8 mouse cellular contexts compared by ENCODE assay signal in the genomic region with DNA sequence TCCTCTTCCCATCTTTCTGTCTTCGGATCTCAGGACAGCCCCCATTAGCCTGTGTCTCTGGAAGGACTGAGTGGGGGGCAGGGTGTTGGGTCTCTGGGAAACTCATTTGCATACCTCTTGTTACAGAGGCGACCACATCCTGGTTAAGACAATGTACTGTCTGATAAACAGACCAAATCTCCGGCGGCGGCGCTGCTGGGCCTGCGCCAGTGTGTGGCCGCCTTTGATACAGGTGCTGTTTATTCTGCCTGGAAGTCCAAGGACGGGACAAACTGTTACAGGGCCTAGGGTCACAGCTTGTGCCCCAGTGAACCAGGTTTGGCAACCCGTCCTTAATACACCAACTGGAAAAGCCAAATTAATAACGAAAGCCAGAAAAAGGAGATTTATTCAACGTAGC. TPM values are rescaled to one million over a fixed set of nuclear protein-coding genes. Genes with fewer than 3 reads are reported as not detected.
DNase-seq lines count a peak whose midpoint lies in the region; ATAC-seq lines count a peak whose summit lies in the region.

No protein-coding gene starts in this region.

- H3K4me1 ChIP-seq in embryonic facial prominence, embryonic 14.5 days (ENCODE audit: control insufficient read depth, insufficient read depth, low read length): no peaks in the 10 kb centered on the region; the same call in 1 of the 2 replicates
- peaks cover 93% of the 10 kb centered on the region for H3K4me1 ChIP-seq in megakaryocyte, embryonic 14.5 days
- H3K4me1 ChIP-seq in stomach, embryonic 15.5 days: peaks cover 17% of the 10 kb centered on the region

- no peak overlapping the region for H3K27ac ChIP-seq in embryonic facial prominence, embryonic 14.5 days (replicated peaks; ENCODE audit: low read depth, low read length)
- H3K27ac ChIP-seq in stomach, embryonic 15.5 days: peak overlapping the region; percentile 60

- no peaks in the 10 kb centered on the region for H3K9me3 ChIP-seq in embryonic facial prominence, embryonic 14.5 days (ENCODE audit: control insufficient read depth, low read length)
- H3K9me3 ChIP-seq in megakaryocyte, embryonic 14.5 days: peaks cover 19% of the 10 kb centered on the region
- no peaks in the 10 kb centered on the region for H3K9me3 ChIP-seq in stomach, embryonic 15.5 days

- H3K36me3 ChIP-seq in embryonic facial prominence, embryonic 14.5 days (ENCODE audit: control insufficient read depth, insufficient read depth, low read length): no peaks in the 10 kb centered on the region
- H3K36me3 ChIP-seq in megakaryocyte, embryonic 14.5 days (replicated peaks; ENCODE audit: low read length): peaks cover 19% of the 10 kb centered on the region
- H3K36me3 ChIP-seq in stomach, embryonic 15.5 days: no peaks in the 10 kb centered on the region

- intact Hi-C loops in heart, postnatal 14 days (cut with DNase I): loop anchor here (2.0 to 10.0 kb wide), 2 partner anchors 117 to 283 kb away; no protein-coding TSS in a partner anchor

- H3K27me3 ChIP-seq in embryonic facial prominence, embryonic 14.5 days (replicated peaks; ENCODE audit: control insufficient read depth, insufficient read depth, low read length): no peaks in the 10 kb centered on the region
- H3K27me3 ChIP-seq in megakaryocyte, embryonic 14.5 days (replicated peaks): no peaks in the 10 kb centered on the region
- no peaks in the 10 kb centered on the region for H3K27me3 ChIP-seq in stomach, embryonic 15.5 days (replicated peaks)

- peak; percentile 46 to 54 for DNase-seq in spleen, adult 18-20 months
- DNase-seq in spleen, adult 12 weeks (ENCODE audit: low spot score): no peak
- DNase-seq in embryonic facial prominence, embryonic 14.5 days (ENCODE audit: low spot score): peak; percentile 53
- peak; percentile 61 to 68 for DNase-seq in heart, postnatal 14 days
- DNase-seq in kidney, postnatal 25 days: peak; percentile 58 to 80
- DNase-seq in layer of hippocampus, adult 8-10 months (ENCODE audit: low spot score in 2 of 2): no peak

- H3K9ac ChIP-seq in embryonic facial prominence, embryonic 14.5 days (ENCODE audit: low read depth, low read length): no peak overlapping the region
- H3K9ac ChIP-seq in stomach, embryonic 15.5 days: no peak overlapping the region

- WGBS in embryonic facial prominence, embryonic 14.5 days: 8% methylated on average over 12 of the region's 12 CpGs
- 10% methylated on average over 12 of the region's 12 CpGs for WGBS in stomach, embryonic 15.5 days

- H3K4me2 ChIP-seq in embryonic facial prominence, embryonic 14.5 days (ENCODE audit: low read depth, low read length): peak overlapping the region; percentile 39
- peak overlapping the region; percentile 39 for H3K4me2 ChIP-seq in stomach, embryonic 15.5 days

- 0 out of 2 replicates have a peak, but pooled peaks have one; percentile 47 for ATAC-seq in embryonic facial prominence, embryonic 14.5 days (ENCODE audit: low read depth)
- ATAC-seq in stomach, embryonic 15.5 days (ENCODE audit: insufficient read depth, low FRiP score, low read depth): peak; percentile 71; the same call in 1 of the 2 replicates

- no peak overlapping the region for H3K4me3 ChIP-seq in embryonic facial prominence, embryonic 14.5 days (ENCODE audit: low read depth, low read length)
- peak overlapping the region; percentile 89 for H3K4me3 ChIP-seq in megakaryocyte, embryonic 14.5 days (replicated peaks)
- no peak overlapping the region for H3K4me3 ChIP-seq in stomach, embryonic 15.5 days (replicated peaks)

RNA-seq across cellular contexts. Expression of a gene that starts 33.8 kb away (rescaled TPM):
- 5.6 and 5.8 TPM in 2 replicates for polyA plus RNA-seq in embryonic facial prominence, embryonic 14.5 days (2014; fragmentation: Nextera tagmentation; extraction: Ambion mirVana)
- total RNA-seq in heart, postnatal 14 days (2021): not detected
- polyA plus RNA-seq in megakaryocyte, embryonic 14.5 days (2012; ENCODE audit: insufficient read depth, low replicate concordance): not detected in 2 replicates
- polyA plus RNA-seq in stomach, embryonic 15.5 days (2015; fragmentation: Nextera tagmentation; extraction: Ambion mirVana): 5.9 and 6.0 TPM in 2 replicates
- total RNA-seq in layer of hippocampus, adult 8-10 months (2022): 1 to 10 TPM; 4.3 to 5.8 (median 4.8) TPM

Comparison
In these comparisons a context has a peak if more than half of its experiments do, and no peak if none do; other contexts are left out.
1. DNase-seq: peak in spleen, adult 18-20 months (2 of 2), embryonic facial prominence, embryonic 14.5 days (single experiment), heart, postnatal 14 days (2 of 2) and kidney, postnatal 25 days (2 of 2); none in spleen, adult 12 weeks (single experiment) and layer of hippocampus, adult 8-10 months (0 of 2).